Mouse (Mus musculus): ENCODE data around the gene Ptprn2. TPM values are rescaled to one million over a fixed set of nuclear protein-coding genes. Genes with fewer than 3 reads are reported as not detected.

The Ptprn2 gene
- total RNA-seq, 2 experiments from 2014 or later, result not detected

- DNase-seq, result no peak
Measured at GRCm38 (mm10) chr12:117149176-117149575, 663.7 kb downstream of the Ptprn2 start.

GRCm38 (mm10) chr12:117150611-117151395 lies 665.3 kb downstream of the Ptprn2 start:
- no peak for DNase-seq

- no peak for DNase-seq
Measured at GRCm38 (mm10) chr12:117151611-117152010, 666.1 kb downstream of the Ptprn2 start.

- no peak for DNase-seq
Measured at GRCm38 (mm10) chr12:117152366-117153165, 667.0 kb downstream of the Ptprn2 start.

GRCm38 (mm10) chr12:117153166-117153480 lies 667.6 kb downstream of the Ptprn2 start:
- DNase-seq, result no peak

GRCm38 (mm10) chr12:117153671-117154355 lies 668.3 kb downstream of the Ptprn2 start:
- DNase-seq, result no peak

- DNase-seq, result no peak
Measured at GRCm38 (mm10) chr12:117154356-117155243, 669.1 kb downstream of the Ptprn2 start.

- no peak for DNase-seq
Measured at GRCm38 (mm10) chr12:117155307-117156220, 670.0 kb downstream of the Ptprn2 start.

- DNase-seq, result no peak
Measured at GRCm38 (mm10) chr12:117156256-117156655, 670.7 kb downstream of the Ptprn2 start.

- no peak for DNase-seq
Measured at GRCm38 (mm10) chr12:117156786-117157185, 671.3 kb downstream of the Ptprn2 start.

- no peak for DNase-seq
Measured at GRCm38 (mm10) chr12:117157249-117157648, 671.7 kb downstream of the Ptprn2 start.

- DNase-seq, result no peak
Measured at GRCm38 (mm10) chr12:117157660-117158386, 672.3 kb downstream of the Ptprn2 start.

GRCm38 (mm10) chr12:117158950-117159668 lies 673.6 kb downstream of the Ptprn2 start:
- DNase-seq, result no peak

- no peak for DNase-seq
Measured at GRCm38 (mm10) chr12:117159669-117160210, 674.2 kb downstream of the Ptprn2 start.

GRCm38 (mm10) chr12:117160211-117160891 lies 674.8 kb downstream of the Ptprn2 start:
- DNase-seq, result no peak

GRCm38 (mm10) chr12:117162180-117162579 lies 676.7 kb downstream of the Ptprn2 start:
- no peak for DNase-seq

GRCm38 (mm10) chr12:117163789-117164188 lies 678.3 kb downstream of the Ptprn2 start:
- no peak for DNase-seq

- DNase-seq, result no peak
Measured at GRCm38 (mm10) chr12:117166266-117166665, 680.7 kb downstream of the Ptprn2 start.

Data from gastrocnemius, postnatal 25 days (tissue).